Mouse (Mus musculus): ENCODE results near the gene Klhdc4. TPM values are rescaled to one million over a fixed set of nuclear protein-coding genes. Genes with fewer than 3 reads are reported as not detected.

The Klhdc4 gene
- polyA plus RNA-seq, 1 experiment from 2014 or later = 13.7 TPM

GRCm38 (mm10) chr8:121871833-121872440 lies 42.6 kb upstream of the Klhdc4 start:
- Histone ChIP-seq H3K27ac (replicated peaks) (no peak overlapping the region; the same call in 1 of the 2 replicates), H3K36me3 (ENCODE audit: control insufficient read depth, insufficient read depth, low read length) (no peaks in the 10 kb centered on the region), H3K4me2 (replicated peaks; ENCODE audit: low read depth) (0 out of 2 replicates have a peak overlapping the region, but pooled peaks have one; percentile 2), H3K9me3 (ENCODE audit: control insufficient read depth, low read length) (no peaks in the 10 kb centered on the region), H3K27me3 (ENCODE audit: control insufficient read depth, insufficient read depth, low read length) (no peaks in the 10 kb centered on the region), H3K4me1 (replicated peaks; ENCODE audit: control insufficient read depth, insufficient read depth) (no peaks in the 10 kb centered on the region; the same call in 1 of the 2 replicates), H3K4me3 (ENCODE audit: low read depth, low read length) (no peak overlapping the region), H3K9ac (ENCODE audit: low read length) (peak overlapping the region; percentile 35; the same call in 1 of the 2 replicates)
- DNase-seq (ENCODE audit: low spot score) = peak; percentile 76
- TF ChIP-seq EP300 (optimal IDR thresholded peaks at IDR 0.05) (no peak), CTCF (IDR thresholded peaks at IDR 0.05; ENCODE audit: low read depth) (peak; percentile 35; the same call in 1 of the 2 replicates)
- ATAC-seq (ENCODE audit: low FRiP score, low TSS enrichment) = peak; percentile 59
- 12% methylated on average over 10 of the region's 10 CpGs for WGBS

GRCm38 (mm10) chr8:121870190-121870589 lies 40.8 kb upstream of the Klhdc4 start:
- H3K4me1 ChIP-seq (replicated peaks; ENCODE audit: control insufficient read depth, insufficient read depth) = no peaks in the 10 kb centered on the region; the same call in 1 of the 2 replicates
- no peaks in the 10 kb centered on the region for H3K36me3 ChIP-seq (ENCODE audit: control insufficient read depth, insufficient read depth, low read length)
- H3K9me3 ChIP-seq (ENCODE audit: control insufficient read depth, low read length) = no peaks in the 10 kb centered on the region
- no peak overlapping the region for H3K27ac ChIP-seq (replicated peaks)
- H3K27me3 ChIP-seq (ENCODE audit: control insufficient read depth, insufficient read depth, low read length) = no peaks in the 10 kb centered on the region
- 81% methylated on average over 2 of the region's 2 CpGs for WGBS
- no peak for DNase-seq (ENCODE audit: low spot score)
- no peak overlapping the region for H3K4me2 ChIP-seq (replicated peaks; ENCODE audit: low read depth)
- TF ChIP-seq EP300 (optimal IDR thresholded peaks at IDR 0.05) (no peak), CTCF (IDR thresholded peaks at IDR 0.05; ENCODE audit: low read depth) (no peak)
- no peak for ATAC-seq (ENCODE audit: low FRiP score, low TSS enrichment)
- H3K4me3 ChIP-seq (ENCODE audit: low read depth, low read length) = no peak overlapping the region
- H3K9ac ChIP-seq (ENCODE audit: low read length) = no peak overlapping the region

DNA sequence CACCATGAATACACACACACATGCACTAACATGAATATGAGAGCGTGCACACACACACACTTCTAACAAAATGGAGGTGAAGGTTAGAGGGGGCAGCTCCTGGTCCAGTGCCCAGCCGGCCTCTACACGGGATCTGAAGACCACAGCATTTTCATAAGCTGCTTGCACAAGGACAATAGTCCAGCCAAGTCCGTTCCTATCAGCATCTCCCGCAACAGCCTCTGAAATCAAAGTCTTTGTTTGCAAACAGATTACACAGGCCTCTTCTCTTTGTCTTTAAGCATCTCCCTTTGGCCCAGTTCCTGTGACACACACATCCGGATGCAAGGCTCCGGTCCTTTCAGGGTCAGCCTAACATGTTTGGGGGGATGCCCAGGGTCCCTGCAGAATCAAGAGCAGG lies 39.5 kb upstream of the Klhdc4 start:
- Histone ChIP-seq H3K4me2 (replicated peaks; ENCODE audit: low read depth) (no peak overlapping the region), H3K27me3 (ENCODE audit: control insufficient read depth, insufficient read depth, low read length) (no peaks in the 10 kb centered on the region), H3K4me1 (replicated peaks; ENCODE audit: control insufficient read depth, insufficient read depth) (no peaks in the 10 kb centered on the region; the same call in 1 of the 2 replicates), H3K9ac (ENCODE audit: low read length) (no peak overlapping the region), H3K27ac (replicated peaks) (no peak overlapping the region), H3K9me3 (ENCODE audit: control insufficient read depth, low read length) (no peaks in the 10 kb centered on the region), H3K4me3 (ENCODE audit: low read depth, low read length) (no peak overlapping the region), H3K36me3 (ENCODE audit: control insufficient read depth, insufficient read depth, low read length) (no peaks in the 10 kb centered on the region)
- ATAC-seq (ENCODE audit: low FRiP score, low TSS enrichment) (no peak), DNase-seq (ENCODE audit: low spot score) (no peak)
- WGBS = 65% methylated on average over 7 of the region's 7 CpGs
- TF ChIP-seq EP300 (optimal IDR thresholded peaks at IDR 0.05) (no peak), CTCF (IDR thresholded peaks at IDR 0.05; ENCODE audit: low read depth) (no peak)

GRCm38 (mm10) chr8:121868196-121868595 lies 38.8 kb upstream of the Klhdc4 start:
- no peaks in the 10 kb centered on the region for H3K27me3 ChIP-seq (ENCODE audit: control insufficient read depth, insufficient read depth, low read length)
- no peak overlapping the region for H3K27ac ChIP-seq (replicated peaks)
- no peak for TF ChIP-seq CTCF (IDR thresholded peaks at IDR 0.05; ENCODE audit: low read depth)
- no peak for TF ChIP-seq EP300 (optimal IDR thresholded peaks at IDR 0.05)
- no peaks in the 10 kb centered on the region; the same call in 1 of the 2 replicates for H3K4me1 ChIP-seq (replicated peaks; ENCODE audit: control insufficient read depth, insufficient read depth)
- no peaks in the 10 kb centered on the region for H3K36me3 ChIP-seq (ENCODE audit: control insufficient read depth, insufficient read depth, low read length)
- ATAC-seq (ENCODE audit: low FRiP score, low TSS enrichment) = no peak
- DNase-seq (ENCODE audit: low spot score) = no peak
- no peak overlapping the region for H3K9ac ChIP-seq (ENCODE audit: low read length)
- WGBS = 85% methylated on average over 5 of the region's 5 CpGs
- H3K4me2 ChIP-seq (replicated peaks; ENCODE audit: low read depth) = no peak overlapping the region
- H3K9me3 ChIP-seq (ENCODE audit: control insufficient read depth, low read length) = no peaks in the 10 kb centered on the region
- no peak overlapping the region for H3K4me3 ChIP-seq (ENCODE audit: low read depth, low read length)

GRCm38 (mm10) chr8:121865356-121865755 lies 36.0 kb upstream of the Klhdc4 start:
- H3K9ac ChIP-seq (ENCODE audit: low read length) = no peak overlapping the region
- H3K4me1 ChIP-seq (replicated peaks; ENCODE audit: control insufficient read depth, insufficient read depth) = no peaks in the 10 kb centered on the region
- H3K27me3 ChIP-seq (ENCODE audit: control insufficient read depth, insufficient read depth, low read length) = no peaks in the 10 kb centered on the region
- H3K4me2 ChIP-seq (replicated peaks; ENCODE audit: low read depth) = no peak overlapping the region
- H3K4me3 ChIP-seq (ENCODE audit: low read depth, low read length) = no peak overlapping the region
- no peaks in the 10 kb centered on the region for H3K36me3 ChIP-seq (ENCODE audit: control insufficient read depth, insufficient read depth, low read length)
- no peak for TF ChIP-seq CTCF (IDR thresholded peaks at IDR 0.05; ENCODE audit: low read depth)
- no peak for TF ChIP-seq EP300 (optimal IDR thresholded peaks at IDR 0.05)
- H3K9me3 ChIP-seq (ENCODE audit: control insufficient read depth, low read length) = no peaks in the 10 kb centered on the region
- ATAC-seq (ENCODE audit: low FRiP score, low TSS enrichment) = peak; percentile 48; the same call in 1 of the 2 replicates
- peak; percentile 66 for DNase-seq (ENCODE audit: low spot score)
- 40% methylated on average over 8 of the region's 8 CpGs for WGBS
- H3K27ac ChIP-seq (replicated peaks) = no peak overlapping the region

- peak overlapping the region; percentile 24; the same call in 1 of the 2 replicates for H3K27ac ChIP-seq (replicated peaks)
- no peak overlapping the region for H3K4me2 ChIP-seq (replicated peaks; ENCODE audit: low read depth)
- peak; percentile 70 for ATAC-seq (ENCODE audit: low FRiP score, low TSS enrichment)
- no peaks in the 10 kb centered on the region for H3K27me3 ChIP-seq (ENCODE audit: control insufficient read depth, insufficient read depth, low read length)
- no peak overlapping the region for H3K9ac ChIP-seq (ENCODE audit: low read length)
- DNase-seq (ENCODE audit: low spot score) = peak; percentile 40
- 57% methylated on average over 11 of the region's 12 CpGs for WGBS
- no peak overlapping the region for H3K4me3 ChIP-seq (ENCODE audit: low read depth, low read length)
- no peaks in the 10 kb centered on the region for H3K4me1 ChIP-seq (replicated peaks; ENCODE audit: control insufficient read depth, insufficient read depth)
- H3K9me3 ChIP-seq (ENCODE audit: control insufficient read depth, low read length) = no peaks in the 10 kb centered on the region
- H3K36me3 ChIP-seq (ENCODE audit: control insufficient read depth, insufficient read depth, low read length) = no peaks in the 10 kb centered on the region
- TF ChIP-seq CTCF (IDR thresholded peaks at IDR 0.05; ENCODE audit: low read depth) = no peak
- TF ChIP-seq EP300 (optimal IDR thresholded peaks at IDR 0.05) = no peak
Observed at GRCm38 (mm10) chr8:121861806-121862548, 32.6 kb upstream of the Klhdc4 start.
